Mouse (Mus musculus) layer of hippocampus, adult 8-10 months (tissue): Measurements from ENCODE around the gene Cdc7. TPM values are rescaled to one million over a fixed set of nuclear protein-coding genes. Genes with fewer than 3 reads are reported as not detected.
"Not testable (repeated sequence)": the region's sequence is repeated elsewhere in the genome, so short reads cannot be mapped to it uniquely, and the experiment has no call there.

Experiments used
- DNase-seq, 2 experiments: peaks; one replicate each; pipeline ENCODE4 v3.0.0; 2022; ENCODE audit warnings: low spot score in 2 of 2
- total RNA-seq, 4 experiments: library from RNA; stranded (reverse); gene quantifications; 2 replicates each; pipeline ENCODE4 v1.2.4; 2022

The Cdc7 gene
- 10 to 100 TPM in 3 of 4 experiments, 1 to 10 TPM in 1; 9.8 to 20.7 (median 16.0) TPM for total RNA-seq

GRCm38 (mm10) chr5:106963584-106964512 is at the start of gene Cdc7:
Gene Cdc7 (plus strand): TSS chr5:106964322.
- peak; percentile 81 to 93 for DNase-seq

GRCm38 (mm10) chr5:106919315-106919714 is 44.8 kb upstream of the Cdc7 start:
- no peak for DNase-seq

GRCm38 (mm10) chr5:106925488-106926368 is 38.4 kb upstream of the Cdc7 start, which contains the start of gene Hfm1:
Gene Hfm1 (minus strand): TSS chr5:106926321.
- DNase-seq, result peak; percentile 26 to 66

GRCm38 (mm10) chr5:106926369-106926686 is 37.8 kb upstream of the Cdc7 start:
- DNase-seq, result no peak

GRCm38 (mm10) chr5:106927996-106928395 is 36.1 kb upstream of the Cdc7 start:
- DNase-seq, result no peak

- DNase-seq, result no peak
These were observed 17.8 kb upstream of the Cdc7 start for GRCm38 (mm10) chr5:106946342-106946741.

- DNase-seq, result no peak
These were observed 15.4 kb upstream of the Cdc7 start for GRCm38 (mm10) chr5:106948683-106949082.

- no peak for DNase-seq
These were observed 7.7 kb upstream of the Cdc7 start for GRCm38 (mm10) chr5:106956467-106956866.

GRCm38 (mm10) chr5:106959031-106959430 is 5.1 kb upstream of the Cdc7 start:
- no peak for DNase-seq

GRCm38 (mm10) chr5:106960451-106960850 is 3.7 kb upstream of the Cdc7 start:
- DNase-seq, result no peak

- no peak for DNase-seq
These were observed 442 bp downstream of the Cdc7 start for GRCm38 (mm10) chr5:106964513-106965014.

GRCm38 (mm10) chr5:106966443-106966842 is 2.3 kb downstream of the Cdc7 start:
- no peak for DNase-seq

GRCm38 (mm10) chr5:106967578-106967977 is 3.5 kb downstream of the Cdc7 start:
- no peak for DNase-seq

- no peak for DNase-seq
These were observed 9.8 kb downstream of the Cdc7 start for GRCm38 (mm10) chr5:106973883-106974282.

- no peak for DNase-seq
These were observed 15.0 kb downstream of the Cdc7 start for GRCm38 (mm10) chr5:106979156-106979555.

GRCm38 (mm10) chr5:106982298-106982952 is 18.3 kb downstream of the Cdc7 start:
- no peak for DNase-seq

- not testable (repeated sequence) for DNase-seq
These were observed 20.8 kb downstream of the Cdc7 start for GRCm38 (mm10) chr5:106984934-106985333.

GRCm38 (mm10) chr5:106985594-106985993 is 21.5 kb downstream of the Cdc7 start:
- no peak for DNase-seq

GRCm38 (mm10) chr5:106989181-106989580 is 25.1 kb downstream of the Cdc7 start:
- DNase-seq, result no peak

GRCm38 (mm10) chr5:106989786-106990185 is 25.7 kb downstream of the Cdc7 start:
- no peak for DNase-seq

- DNase-seq, result peak in 1 of 2 experiments; percentile 40
These were observed 26.6 kb downstream of the Cdc7 start for GRCm38 (mm10) chr5:106990639-106991299.
